ENCODE assay signal across 18 mouse cellular contexts in genomic region chr2:166727790-166728189, GRCm38 (mm10). TPM values are rescaled to one million over a fixed set of nuclear protein-coding genes. Genes with fewer than 3 reads are reported as not detected.
A peak's percentile ranks its signal among the peaks of the same experiment; 100 is the strongest.
DNase-seq lines count a peak whose midpoint lies in the region; ATAC-seq lines count a peak whose summit lies in the region.
"Had no signal": no experiment of that assay in that cellular context is flagged by ENCODE, and none has a peak within 500 bp of the region (broad histone marks: within the 10 kb centered on the region; RNA-seq: fewer than 3 reads in every experiment).

No protein-coding gene starts in this region.

- no peaks in the 10 kb centered on the region for H3K9me3 ChIP-seq in midbrain, embryonic 10.5 days (replicated peaks)
- no peaks in the 10 kb centered on the region for H3K9me3 ChIP-seq in midbrain, embryonic 13.5 days
- H3K9me3 ChIP-seq in neural tube, embryonic 15.5 days (replicated peaks), result no peaks in the 10 kb centered on the region
- H3K9me3 ChIP-seq: embryonic facial prominence, embryonic 12.5 days; G1E; hindbrain, embryonic 15.5 days; limb, embryonic 13.5 days; neural tube, embryonic 13.5 days; stomach, embryonic 15.5 days had no signal

- H3K9ac ChIP-seq in midbrain, embryonic 13.5 days (replicated peaks), result no peak overlapping the region
- H3K9ac ChIP-seq in neural tube, embryonic 15.5 days (replicated peaks), result no peak overlapping the region
- H3K9ac ChIP-seq: embryonic facial prominence, embryonic 12.5 days; hindbrain, embryonic 15.5 days; limb, embryonic 13.5 days; neural tube, embryonic 13.5 days; stomach, embryonic 15.5 days had no signal

- ATAC-seq in midbrain, embryonic 13.5 days, result no peak
- ATAC-seq in neural tube, embryonic 15.5 days (ENCODE audit: low FRiP score), result no peak

- H3K4me1 ChIP-seq in midbrain, embryonic 10.5 days, result peaks cover 35% of the 10 kb centered on the region
- peaks cover 30% of the 10 kb centered on the region for H3K4me1 ChIP-seq in midbrain, embryonic 13.5 days (replicated peaks)
- H3K4me1 ChIP-seq in neural tube, embryonic 15.5 days, result peaks cover 30% of the 10 kb centered on the region

- no peak for DNase-seq in midbrain, embryonic 10.5 days (ENCODE audit: low spot score)
- DNase-seq in frontal cortex, adult 2 months (ENCODE audit: extremely low spot score in 1 of 2, low spot score in 1 of 2), result peak; percentile 79 to 89
- peak; percentile 72 to 74 for DNase-seq in left cerebral cortex, postnatal 36 days (ENCODE audit: low spot score in 2 of 2)
- no peak for DNase-seq in testis, postnatal 14 days (ENCODE audit: low spot score)
- DNase-seq in adrenal gland, adult 8-10 months, result no peak
- DNase-seq: cerebellum, adult 18-20 months; gastrocnemius, postnatal 25 days; heart, postnatal 14 days; kidney, postnatal 10 days; lung, adult 18-20 months had no signal

- intact Hi-C loops in left cerebral cortex, postnatal 36 days (cut with DNase I), result no loop called here

- no peaks in the 10 kb centered on the region for H3K27me3 ChIP-seq in midbrain, embryonic 10.5 days (ENCODE audit: low read depth, poor library complexity, severe bottlenecking)
- no peaks in the 10 kb centered on the region for H3K27me3 ChIP-seq in midbrain, embryonic 13.5 days
- no peaks in the 10 kb centered on the region for H3K27me3 ChIP-seq in neural tube, embryonic 15.5 days (replicated peaks)
- H3K27me3 ChIP-seq: embryonic facial prominence, embryonic 12.5 days; hindbrain, embryonic 15.5 days; limb, embryonic 13.5 days; neural tube, embryonic 13.5 days; stomach, embryonic 15.5 days had no signal

- no peak overlapping the region for H3K4me3 ChIP-seq in midbrain, embryonic 10.5 days
- no peak overlapping the region for H3K4me3 ChIP-seq in midbrain, embryonic 13.5 days (replicated peaks)
- H3K4me3 ChIP-seq in neural tube, embryonic 15.5 days (replicated peaks), result no peak overlapping the region
- H3K4me3 ChIP-seq: embryonic facial prominence, embryonic 12.5 days; hindbrain, embryonic 15.5 days; limb, embryonic 13.5 days; neural tube, embryonic 13.5 days; stomach, embryonic 15.5 days had no signal

- H3K27ac ChIP-seq in midbrain, embryonic 10.5 days (replicated peaks), result peak overlapping the region; percentile 70; the same call in 1 of the 2 replicates
- H3K27ac ChIP-seq in midbrain, embryonic 13.5 days, result no peak overlapping the region
- no peak overlapping the region for H3K27ac ChIP-seq in neural tube, embryonic 15.5 days (replicated peaks)
- H3K27ac ChIP-seq: hindbrain, embryonic 15.5 days; limb, embryonic 13.5 days; stomach, embryonic 15.5 days had no signal

- H3K4me2 ChIP-seq in midbrain, embryonic 13.5 days (replicated peaks), result no peak overlapping the region
- H3K4me2 ChIP-seq in neural tube, embryonic 15.5 days, result no peak overlapping the region
- H3K4me2 ChIP-seq: embryonic facial prominence, embryonic 12.5 days; hindbrain, embryonic 15.5 days; limb, embryonic 13.5 days; neural tube, embryonic 13.5 days; stomach, embryonic 15.5 days had no signal

- WGBS in midbrain, embryonic 10.5 days, result 82% methylated on average over 10 of the region's 10 CpGs
- WGBS in midbrain, embryonic 13.5 days, result 86% methylated on average over 10 of the region's 10 CpGs
- WGBS in neural tube, embryonic 15.5 days, result 73% methylated on average over 10 of the region's 10 CpGs

- no peaks in the 10 kb centered on the region for H3K36me3 ChIP-seq in midbrain, embryonic 10.5 days
- no peaks in the 10 kb centered on the region for H3K36me3 ChIP-seq in midbrain, embryonic 13.5 days
- H3K36me3 ChIP-seq in neural tube, embryonic 15.5 days, result no peaks in the 10 kb centered on the region
- H3K36me3 ChIP-seq: embryonic facial prominence, embryonic 12.5 days; G1E; hindbrain, embryonic 15.5 days; limb, embryonic 13.5 days; neural tube, embryonic 13.5 days; stomach, embryonic 15.5 days had no signal

RNA-seq across cellular contexts. Expression of gene Prex1, which starts 14.2 kb away (rescaled TPM):
- 32.3 and 33.7 TPM in 2 replicates for polyA plus RNA-seq in midbrain, embryonic 10.5 days (2016; fragmentation: Nextera tagmentation; extraction: Ambion mirVana)
- 17.7 and 21.1 TPM in 2 replicates for polyA plus RNA-seq in midbrain, embryonic 13.5 days (2015; fragmentation: Nextera tagmentation; extraction: Ambion mirVana)
- polyA plus RNA-seq in frontal cortex, adult 2 months (2012; rRNA removed), result 101 and 102 TPM in 2 replicates
- 100 to 1,000 TPM; 104 to 114 TPM for total RNA-seq in left cerebral cortex, postnatal 36 days (2021)
- 10 to 100 TPM; 10.4 to 24.3 (median 17.8) TPM for total RNA-seq in adrenal gland, adult 8-10 months (2022)
- 22.0 and 24.9 TPM in 2 replicates for polyA plus RNA-seq in neural tube, embryonic 15.5 days (2015; fragmentation: Nextera tagmentation; extraction: Ambion mirVana)

Comparison
In these comparisons a context has a peak if more than half of its experiments do, and no peak if none do; other contexts are left out.
1. DNase-seq: peak in frontal cortex, adult 2 months (2 of 2) and left cerebral cortex, postnatal 36 days (2 of 2); none in midbrain, embryonic 10.5 days (single experiment), testis, postnatal 14 days (single experiment) and adrenal gland, adult 8-10 months (single experiment).